Mouse (Mus musculus) layer of hippocampus, postnatal 25 days (tissue): Measurements from ENCODE around the gene Camk2g. TPM values are rescaled to one million over a fixed set of nuclear protein-coding genes. Genes with fewer than 3 reads are reported as not detected.

Source experiments
- DNase-seq, 2 experiments: peaks; one replicate each; pipeline ENCODE4 v3.0.0; 2022; ENCODE audit warnings: mixed read lengths in 2 of 2, low spot score in 1 of 2; ENCODE audit errors: extremely low spot score in 1 of 2
- total RNA-seq, 2 experiments: library from RNA; stranded (reverse); gene quantifications; 2 replicates each; pipeline ENCODE4 v1.2.3; 2021

The Camk2g gene
- total RNA-seq, 2 experiments from 2014 or later = 205 to 212 TPM

DNA sequence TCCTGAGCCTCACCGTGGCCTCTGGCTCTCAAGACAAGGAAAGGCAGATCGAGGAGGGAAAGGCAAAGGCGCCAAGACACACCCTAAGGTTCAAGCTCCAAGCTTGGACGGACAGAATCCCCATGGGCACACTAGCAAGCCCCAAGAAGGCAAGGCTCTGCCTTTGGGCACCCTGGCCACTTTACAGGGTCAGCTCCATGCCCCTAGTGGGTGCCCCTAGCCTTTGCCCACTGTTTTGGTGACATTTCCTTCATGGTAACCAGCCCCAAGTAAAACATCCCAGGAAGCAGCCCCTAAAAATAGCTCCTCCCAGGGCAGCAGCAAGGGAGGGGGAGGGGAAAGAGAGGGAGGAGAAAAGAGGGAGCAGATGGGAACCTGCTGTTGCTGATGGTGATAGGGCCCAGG, 7.3 kb downstream of the Camk2g start:
- DNase-seq = no peak

DNA sequence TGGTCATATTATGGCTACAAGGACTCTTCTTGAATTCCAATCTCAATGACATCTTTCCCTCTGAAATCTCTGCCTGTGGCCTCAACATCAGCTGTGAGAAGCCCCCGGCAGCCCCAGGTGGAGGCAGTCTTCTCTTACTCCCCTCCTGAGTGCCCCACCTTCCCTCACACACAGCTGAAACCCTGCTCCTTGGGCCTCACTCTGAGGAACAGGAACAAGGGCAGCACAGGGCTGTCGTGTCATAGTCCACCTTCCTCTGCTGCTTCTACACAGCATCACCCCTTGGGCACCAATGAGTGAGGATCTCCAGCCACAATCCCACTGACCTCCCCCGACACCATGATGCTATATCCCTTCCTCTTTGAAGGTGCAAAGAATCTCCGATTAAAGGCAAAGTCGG, 7.9 kb downstream of the Camk2g start:
- DNase-seq = no peak

DNA sequence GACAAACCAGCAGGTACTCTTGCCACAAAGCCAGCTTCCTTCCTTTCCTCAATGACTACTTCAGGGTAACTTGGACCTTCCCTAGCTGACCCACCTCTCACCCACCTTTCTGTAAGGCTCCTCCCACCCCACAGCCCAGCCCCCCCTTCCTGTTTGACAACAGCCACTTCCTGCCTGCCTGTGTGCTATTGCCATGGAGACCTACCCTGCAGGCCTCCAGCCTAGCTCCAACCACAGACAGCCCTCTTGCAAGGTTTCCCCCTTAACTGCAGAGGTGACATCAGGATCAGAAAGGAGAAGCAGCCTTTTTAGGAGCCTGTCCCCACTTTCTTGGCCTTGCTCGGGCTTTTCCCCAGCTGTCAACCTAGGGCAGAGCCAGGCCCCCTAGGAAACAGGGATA, 8.7 kb downstream of the Camk2g start:
- DNase-seq = no peak

DNA sequence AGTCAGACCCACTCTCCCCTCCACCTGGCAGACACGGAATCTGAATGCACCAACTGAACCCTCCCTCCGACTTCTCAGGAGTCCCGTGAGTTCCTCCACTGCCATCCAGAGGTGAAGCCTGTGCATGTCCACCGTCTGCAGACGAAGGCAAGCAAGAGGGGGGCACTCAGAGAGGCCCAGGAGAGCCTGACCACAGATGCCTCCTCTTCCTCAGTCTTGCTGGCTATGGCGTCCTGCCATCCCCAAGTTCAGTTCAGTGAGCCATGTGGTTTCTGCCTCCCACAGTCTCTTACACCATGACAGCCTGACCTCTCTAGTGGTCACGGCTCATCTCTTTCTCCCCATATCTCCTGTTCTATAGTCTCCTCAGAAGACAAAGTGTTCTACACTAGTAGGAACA, 9.2 kb downstream of the Camk2g start:
- DNase-seq = no peak

DNA sequence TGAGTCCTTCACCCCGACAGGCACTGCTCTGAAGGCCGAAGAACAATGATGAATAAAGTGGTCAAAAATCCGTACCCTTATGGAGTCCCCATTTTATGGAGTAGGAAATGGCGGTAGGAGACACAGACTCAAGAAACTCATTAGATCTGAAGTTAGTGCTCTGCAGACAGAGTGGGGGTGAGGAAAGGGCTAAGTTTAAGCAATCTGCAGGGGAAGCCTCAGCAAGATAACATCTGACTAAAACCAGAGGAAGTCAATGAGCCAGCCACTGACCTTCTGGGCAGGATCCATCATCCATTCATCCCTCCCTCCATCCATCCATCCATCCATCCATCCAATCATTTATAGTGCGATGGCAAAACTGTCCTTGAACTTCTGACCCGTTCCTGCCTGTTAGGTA, 10.4 kb downstream of the Camk2g start:
- no peak for DNase-seq

DNA sequence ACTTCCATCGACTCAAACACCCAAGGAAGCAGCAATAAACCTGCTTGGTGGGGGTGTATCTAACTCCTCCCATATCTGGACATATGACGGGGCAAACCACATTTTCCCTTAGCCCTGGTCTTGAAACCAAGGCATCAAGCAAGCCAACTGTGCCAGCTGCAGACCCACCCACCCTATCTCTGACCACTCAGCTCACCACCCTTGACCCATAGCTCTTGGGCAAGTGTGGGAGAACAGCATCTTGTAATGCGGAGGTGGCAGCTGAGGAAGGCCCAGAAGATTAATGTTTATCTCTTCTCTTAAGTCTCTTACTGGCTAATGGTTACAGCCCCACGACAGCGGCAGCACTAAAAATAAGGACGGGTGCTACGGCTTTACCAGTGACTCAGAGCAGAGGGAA, 11.0 kb downstream of the Camk2g start:
- no peak for DNase-seq

DNA sequence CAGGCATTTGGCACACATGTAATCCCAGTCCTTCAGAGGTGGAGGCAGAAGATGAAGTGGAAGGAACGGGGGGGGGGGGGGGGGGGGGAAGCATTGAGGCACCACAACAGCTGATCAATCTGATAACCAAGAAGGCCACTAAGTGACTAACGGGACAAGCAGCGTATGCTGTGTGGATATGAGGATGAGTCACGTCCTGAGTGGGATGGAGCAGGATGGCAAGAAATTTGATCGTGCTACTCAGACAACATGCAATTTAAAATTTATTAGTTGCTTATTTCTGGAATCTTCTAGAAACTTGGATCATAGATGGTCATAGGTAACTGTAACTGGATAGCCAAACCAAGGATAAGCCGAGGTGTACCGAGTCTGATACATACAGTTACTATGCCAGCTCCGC, 13.7 kb downstream of the Camk2g start:
- no peak for DNase-seq

DNA sequence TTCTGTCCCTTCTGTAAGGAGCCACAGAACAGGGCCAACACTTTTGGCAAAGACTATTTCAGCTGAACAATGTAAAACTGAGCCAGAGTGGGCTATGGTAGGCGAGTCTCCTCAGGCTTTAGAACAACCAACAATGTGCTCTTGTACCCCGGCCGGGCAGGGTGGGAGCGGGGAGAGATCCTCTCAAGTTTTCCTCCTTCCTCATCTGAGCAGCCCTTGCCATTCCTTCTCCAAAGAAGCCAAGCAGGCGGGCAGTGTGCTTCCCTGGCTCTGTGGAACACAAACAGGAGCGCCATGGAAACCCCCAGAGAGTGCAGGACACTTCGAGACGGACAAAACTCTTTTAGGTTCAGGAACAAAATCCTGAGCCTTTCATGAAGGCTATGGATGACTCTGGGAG, 15.4 kb downstream of the Camk2g start:
- DNase-seq = no peak

DNA sequence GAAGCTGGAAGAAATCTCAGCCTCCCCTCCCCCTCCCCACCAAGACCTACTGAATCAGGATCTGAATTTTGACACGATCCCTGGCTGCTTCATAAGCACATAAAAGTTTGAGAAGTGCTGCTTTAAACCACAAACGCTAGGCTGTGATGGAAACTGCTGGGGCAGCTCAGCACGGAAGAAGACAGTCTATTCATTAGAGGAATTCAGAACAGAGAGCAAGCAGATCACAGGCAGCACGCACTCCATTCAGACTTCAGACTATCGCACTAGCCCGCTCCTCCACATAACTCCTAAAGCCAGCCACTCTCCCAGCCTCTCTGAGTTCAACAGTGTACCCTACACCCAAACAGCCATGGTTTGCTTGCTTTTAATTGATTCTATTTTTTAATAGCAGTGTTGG, 18.2 kb downstream of the Camk2g start:
- DNase-seq = no peak

DNA sequence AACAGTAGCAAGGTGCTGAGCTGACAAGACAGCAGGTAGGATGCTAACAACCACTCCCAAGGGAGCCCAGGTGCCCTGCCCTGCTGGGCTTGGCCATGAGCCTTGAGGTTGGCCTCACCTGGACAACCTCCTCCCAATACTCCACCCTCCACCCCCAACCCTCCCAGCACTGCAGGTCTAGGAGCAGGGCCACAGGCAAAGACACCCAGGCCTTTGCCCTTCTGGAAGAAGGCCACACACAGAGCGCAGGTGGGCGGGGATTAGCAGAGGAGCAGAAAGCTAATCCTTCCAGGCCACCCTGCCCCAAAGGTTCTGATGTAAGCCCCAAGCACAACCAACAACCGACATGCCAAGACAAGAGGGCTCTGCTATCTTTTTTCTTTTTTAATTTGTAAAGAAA, 20.5 kb downstream of the Camk2g start:
- DNase-seq = no peak

DNA sequence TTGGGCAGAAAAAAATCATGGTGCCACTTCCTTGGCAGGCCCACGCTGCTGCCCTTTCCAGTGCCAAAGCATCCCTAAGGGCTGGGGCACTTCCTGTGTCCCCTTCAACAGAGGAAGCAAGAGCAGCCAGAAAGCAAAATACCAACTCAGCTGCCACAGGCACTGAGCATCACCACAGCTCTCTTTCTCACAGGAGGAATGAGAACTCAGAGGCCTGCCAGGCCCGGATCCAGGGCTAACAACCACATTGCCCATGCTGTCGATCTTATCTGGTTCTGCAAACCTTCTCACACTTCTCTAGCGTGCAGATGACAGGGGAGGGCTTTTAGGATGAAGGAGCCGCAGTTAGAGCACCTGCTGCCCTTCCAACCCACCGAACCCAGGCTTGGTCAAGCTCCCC, 21.1 kb downstream of the Camk2g start:
- DNase-seq = no peak

DNA sequence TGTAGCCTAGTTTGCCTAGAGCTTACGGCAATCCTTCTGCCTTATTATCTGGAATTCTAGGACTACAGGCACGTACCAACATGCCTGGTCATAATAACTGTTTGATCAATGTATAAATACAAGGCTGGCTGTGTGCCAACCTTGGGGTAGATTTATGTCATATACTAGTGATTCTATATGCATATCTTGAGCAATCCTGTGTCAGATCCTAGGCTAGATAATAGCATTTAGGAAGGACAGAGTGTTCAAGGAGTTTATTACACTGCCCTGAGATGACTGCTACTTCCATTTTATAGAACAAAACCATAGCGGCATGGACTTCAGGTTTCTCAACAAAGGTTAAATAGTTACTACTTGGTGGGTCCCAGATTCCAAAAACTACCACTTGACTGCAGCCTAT, 21.9 kb downstream of the Camk2g start:
- no peak for DNase-seq

DNA sequence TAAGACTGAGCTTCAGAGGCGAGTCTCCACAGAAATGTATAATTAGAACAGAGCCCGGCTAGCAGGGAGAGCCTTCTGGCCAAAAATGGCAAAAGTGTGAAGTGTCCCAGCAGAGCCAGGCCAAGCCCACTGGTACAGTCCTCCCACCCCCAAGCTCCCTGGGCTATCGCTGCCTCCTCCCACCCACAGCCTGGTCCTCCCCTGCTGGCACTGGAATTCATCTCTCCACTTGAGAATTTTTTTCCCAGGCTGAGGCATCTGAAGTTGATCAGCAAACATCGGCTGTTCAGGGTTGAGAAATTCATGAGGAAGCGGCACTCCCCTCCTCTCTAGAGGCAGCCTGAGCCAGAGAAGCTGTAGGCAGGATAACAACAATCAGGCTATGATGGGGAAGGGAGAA, 25.3 kb downstream of the Camk2g start:
- no peak for DNase-seq

DNA sequence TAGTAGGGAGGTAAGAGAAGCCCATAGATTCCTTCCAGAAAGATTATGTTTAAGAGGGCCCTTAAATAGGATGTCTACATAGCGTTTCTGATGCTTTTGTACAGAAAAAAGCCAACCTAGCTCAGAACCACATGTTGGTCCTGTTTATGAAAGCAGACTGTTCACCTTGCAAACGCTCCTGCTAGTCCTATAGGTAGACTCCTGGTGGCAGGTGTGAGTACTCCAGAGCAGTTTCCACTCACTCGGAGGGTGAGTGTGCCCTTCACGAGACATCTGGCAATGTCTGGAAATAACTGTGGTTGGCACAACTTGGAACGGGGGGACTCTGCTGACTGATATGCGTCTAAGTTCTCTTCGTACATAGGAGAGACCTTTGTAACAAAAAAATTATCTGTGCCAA, 26.0 kb downstream of the Camk2g start:
- DNase-seq = no peak

DNA sequence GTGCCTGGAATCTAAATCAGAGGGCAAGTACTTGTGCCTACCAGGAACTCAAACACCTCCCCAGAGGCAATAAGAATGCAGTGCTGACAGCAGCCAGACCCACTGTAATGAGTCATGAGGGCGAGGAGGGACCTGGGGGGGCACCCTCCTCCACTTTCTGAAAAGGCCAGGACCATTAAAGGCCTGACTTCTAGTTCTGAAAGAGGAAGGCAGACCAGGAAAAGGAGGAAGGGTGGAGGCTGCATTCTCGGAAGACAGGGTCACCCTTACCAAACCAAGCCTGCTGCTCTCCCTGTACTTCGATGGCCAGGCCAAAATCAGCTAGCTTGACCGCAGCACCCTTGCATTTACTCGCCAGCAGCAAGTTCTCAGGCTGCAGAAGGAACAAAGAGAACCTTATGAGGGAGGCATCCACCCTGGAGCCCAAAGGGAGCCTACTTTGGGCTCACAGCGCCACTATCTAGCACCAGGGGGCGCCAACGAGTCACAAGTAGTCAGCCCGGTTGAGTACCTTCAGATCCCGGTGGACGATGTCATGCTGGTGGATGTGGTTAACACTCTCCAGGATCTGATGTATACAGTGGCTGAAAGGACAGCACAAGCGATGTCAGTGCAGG, 28.1 kb downstream of the Camk2g start:
- DNase-seq = peak; percentile 88 to 99

DNA sequence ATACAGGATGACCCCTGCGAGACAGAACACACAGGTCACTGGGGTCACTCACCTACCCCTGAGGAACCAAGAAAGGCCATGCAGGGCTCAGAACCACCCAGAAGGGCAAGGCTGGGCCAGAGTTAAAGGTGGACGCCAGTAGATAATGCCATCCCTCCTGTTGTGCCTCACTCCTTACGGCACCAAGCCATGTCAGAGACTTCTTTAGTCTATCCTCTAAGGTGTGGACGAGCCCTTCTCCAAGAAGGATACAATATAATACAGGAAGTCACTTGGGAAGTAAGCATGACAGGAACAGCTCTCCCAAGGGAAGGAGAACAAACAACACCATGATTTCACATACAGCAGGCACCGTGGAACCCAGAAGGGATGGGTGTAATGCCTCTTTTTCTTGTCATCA, 28.9 kb downstream of the Camk2g start:
- no peak for DNase-seq

DNA sequence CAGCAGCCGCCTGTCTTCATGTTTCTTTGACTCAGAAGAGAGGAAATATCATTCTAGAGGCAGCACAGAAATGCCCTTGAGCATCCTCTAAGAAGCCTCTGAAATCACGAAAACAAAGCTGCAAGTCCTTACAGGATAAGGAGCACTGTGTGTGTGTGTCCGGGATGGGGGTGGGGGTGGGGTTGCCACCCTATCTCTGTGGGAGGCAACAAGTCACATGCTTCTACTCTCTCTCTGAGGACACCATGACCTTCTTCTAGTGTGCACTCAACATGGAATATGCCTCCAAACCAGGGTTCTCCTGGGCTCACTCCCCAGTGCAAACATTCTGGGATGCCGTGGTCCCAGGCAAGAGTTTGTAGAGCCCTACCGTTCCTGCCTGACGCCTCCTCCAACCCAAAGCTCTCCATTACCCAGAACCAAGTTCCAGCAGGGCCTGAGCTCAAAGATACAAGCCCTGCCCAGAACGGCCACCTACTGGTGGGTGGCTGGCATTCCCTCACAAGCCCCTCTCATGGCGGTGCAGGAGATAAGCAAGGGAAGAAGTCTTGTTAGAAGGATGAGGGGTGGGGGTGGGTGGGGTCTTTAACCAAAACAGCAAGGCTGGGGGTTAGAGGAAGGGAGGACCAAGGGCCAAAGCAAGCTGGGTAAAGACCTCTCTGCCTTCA, 35.0 kb downstream of the Camk2g start:
- no peak for DNase-seq

DNA sequence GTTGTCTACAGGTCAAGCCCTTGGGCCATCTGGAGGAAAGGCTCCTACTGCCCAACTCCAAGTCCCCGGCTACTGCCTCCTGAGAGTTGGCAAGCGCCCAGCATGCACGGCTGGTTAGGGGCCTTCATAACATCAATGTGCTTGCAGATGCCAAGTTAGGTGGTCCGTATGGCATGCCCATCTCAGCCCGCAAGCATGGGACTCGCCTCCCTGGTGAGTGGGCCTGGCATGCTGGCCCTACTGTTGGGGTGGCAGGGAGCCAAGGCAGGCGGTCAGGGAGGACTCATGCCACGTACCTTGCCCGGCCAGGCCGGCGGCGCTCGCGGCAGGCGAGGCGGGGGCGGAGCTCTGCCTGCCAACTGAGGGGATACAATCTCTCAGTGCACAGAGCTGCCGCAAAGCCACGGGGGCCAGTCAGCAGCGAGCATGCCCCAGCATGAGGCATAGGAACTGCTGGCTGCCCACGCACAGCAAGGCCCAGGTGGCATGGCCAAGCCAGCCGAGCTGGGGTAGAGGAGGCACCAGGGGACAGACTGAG, 36.4 kb downstream of the Camk2g start:
- no peak for DNase-seq

DNA sequence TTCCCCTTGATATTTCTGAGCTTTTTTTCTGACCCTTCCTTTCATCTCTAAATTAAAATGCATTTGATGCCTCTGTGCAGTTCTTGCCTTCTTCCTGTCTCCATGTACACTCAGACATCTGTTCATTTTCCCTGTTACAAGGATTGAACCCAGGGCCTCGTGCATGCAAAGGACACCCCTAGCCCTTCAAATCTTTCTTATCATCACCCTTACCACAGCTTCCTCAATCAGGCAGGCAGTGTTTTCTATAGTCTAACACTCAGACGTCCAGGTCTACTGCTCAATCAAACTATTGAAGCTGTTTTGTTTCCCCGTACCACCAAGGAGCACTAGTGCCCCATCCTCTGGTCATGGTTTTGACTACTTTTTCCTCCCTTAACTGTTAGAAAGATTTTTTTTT, 40.1 kb downstream of the Camk2g start:
- DNase-seq = no peak

DNA sequence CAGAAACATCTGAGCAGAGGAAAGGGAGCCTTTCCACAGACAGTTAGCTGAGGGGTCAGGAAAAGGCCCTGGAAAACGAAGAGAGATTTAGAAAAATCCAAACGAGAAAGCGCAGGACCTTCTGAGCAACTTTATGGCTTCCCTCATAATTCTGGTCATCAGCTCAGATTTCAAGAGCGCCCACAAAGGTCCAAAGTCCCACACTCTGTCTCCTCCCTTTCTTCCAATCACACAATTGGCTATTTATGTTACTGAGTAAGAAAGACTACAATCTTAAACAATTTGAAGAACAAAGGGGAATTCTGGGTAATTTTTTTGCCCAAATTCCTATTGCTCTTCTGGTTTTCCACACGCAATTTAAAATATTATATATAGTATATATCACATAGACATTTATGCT, 43.4 kb downstream of the Camk2g start:
- DNase-seq = no peak

DNA sequence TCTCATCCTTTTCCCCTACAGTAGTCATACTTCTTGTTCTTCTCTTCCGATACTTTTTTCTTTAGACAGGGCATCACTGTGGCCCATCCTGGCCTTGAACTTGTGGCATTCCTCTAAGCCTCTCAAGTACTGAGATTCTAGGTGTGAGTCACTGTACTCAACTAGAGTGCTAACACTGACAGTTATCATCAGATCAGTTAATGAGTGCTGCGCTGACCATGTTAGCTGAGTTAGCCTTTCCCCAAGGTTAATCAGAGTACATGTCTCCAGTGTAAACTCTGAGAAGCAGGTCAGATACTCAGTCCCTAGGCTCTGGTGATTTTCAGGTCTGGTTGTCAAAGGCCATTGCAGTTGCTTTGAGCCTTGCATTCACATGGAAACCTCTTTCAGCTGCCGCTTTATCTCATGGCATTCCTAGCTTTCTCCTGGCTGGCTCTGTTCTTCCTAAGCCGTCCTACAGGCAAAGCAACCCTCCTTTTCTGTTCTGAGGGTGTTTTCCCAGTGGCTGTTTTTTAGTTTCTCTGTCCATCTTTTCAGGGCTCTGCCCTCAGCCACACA, 44.3 kb downstream of the Camk2g start:
- DNase-seq = no peak

DNA sequence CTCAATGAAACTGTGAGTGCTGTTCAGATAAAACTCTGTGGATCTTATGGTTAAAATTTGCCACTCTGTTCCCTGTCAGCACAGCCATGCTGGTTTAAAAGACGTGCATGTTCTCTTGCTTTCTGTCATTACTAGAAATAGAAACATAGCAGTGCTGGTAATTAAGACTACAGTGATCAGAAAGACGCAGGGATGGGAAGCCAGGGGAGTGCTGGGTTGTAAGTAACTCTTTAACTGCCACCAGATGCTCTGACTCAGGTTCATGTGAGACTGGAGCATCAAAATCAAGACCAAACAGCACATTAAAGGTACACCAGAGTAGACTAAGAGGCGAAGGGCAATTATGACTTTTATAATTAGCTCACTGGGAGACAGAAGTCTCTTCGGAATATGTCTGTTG, 45.5 kb downstream of the Camk2g start:
- DNase-seq = no peak
